9 mouse cellular contexts compared by ENCODE assay signal in genomic region chr19:10059911-10060567, GRCm38 (mm10). TPM values are rescaled to one million over a fixed set of nuclear protein-coding genes. Genes with fewer than 3 reads are reported as not detected.
DNase-seq lines count a peak whose midpoint lies in the region; ATAC-seq and TF ChIP-seq lines count a peak whose summit lies in the region.
"Had no signal": no experiment of that assay in that cellular context is flagged by ENCODE, and none has a peak within 500 bp of the region (broad histone marks: within the 10 kb centered on the region; RNA-seq: fewer than 3 reads in every experiment).

No protein-coding gene starts in this region.

- no peak overlapping the region for H3K9ac ChIP-seq in forebrain, postnatal 0 days
- H3K9ac ChIP-seq in intestine, embryonic 16.5 days (ENCODE audit: low read depth, low read length), result 0 out of 2 replicates have a peak overlapping the region, but pooled peaks have one; percentile 36
- H3K9ac ChIP-seq in liver, embryonic 14.5 days (replicated peaks), result peak overlapping the region; percentile 38; the same call in 1 of the 2 replicates

- TF ChIP-seq CTCF in cerebellum, adult 2 months (IDR thresholded peaks at IDR 0.05; ENCODE audit: borderline replicate concordance, insufficient read depth, low read depth, low read length), result peak; percentile 87
- peak; percentile 93 for TF ChIP-seq CTCF in forebrain, postnatal 0 days (IDR thresholded peaks at IDR 0.05; ENCODE audit: low read depth)
- peak; percentile 95 for TF ChIP-seq CTCF in liver, embryonic 14.5 days (IDR thresholded peaks at IDR 0.05; ENCODE audit: low read depth)

- no peaks in the 10 kb centered on the region for H3K9me3 ChIP-seq in forebrain, postnatal 0 days (ENCODE audit: low read length)
- no peaks in the 10 kb centered on the region for H3K9me3 ChIP-seq in intestine, embryonic 16.5 days (ENCODE audit: control insufficient read depth, low read length)
- no peaks in the 10 kb centered on the region for H3K9me3 ChIP-seq in liver, embryonic 14.5 days (ENCODE audit: control insufficient read depth, low read length)

- whole genome bisulfite sequencing in cerebellum, adult 2 months, result 65% methylated on average over 10 of the region's 10 CpGs
- WGBS in forebrain, postnatal 0 days, result 54% methylated on average over 10 of the region's 10 CpGs
- WGBS in intestine, embryonic 16.5 days, result 28% methylated on average over 10 of the region's 10 CpGs
- WGBS in liver, embryonic 14.5 days (ENCODE audit: insufficient replicate concordance), result 8% methylated on average over 10 of the region's 10 CpGs

- DNase-seq in thymus, postnatal 14 days, result peak; percentile 40
- DNase-seq in thymus, adult 18-20 months, result no peak
- peak; percentile 35 to 45 for DNase-seq in cerebellum, adult 2 months
- peak; percentile 75 for DNase-seq in forebrain, postnatal 0 days
- DNase-seq in liver, embryonic 14.5 days (ENCODE audit: low read depth in 3 of 3, low spot score in 3 of 3), result peak; percentile 58 to 63 (median 59)
- DNase-seq in naive thymus-derived CD4-positive, alpha-beta T cell, adult 2 months (ENCODE audit: low read depth), result peak; percentile 9
- DNase-seq in gastrocnemius, adult 8-10 months (ENCODE audit: low spot score in 2 of 2), result no peak

- no peak overlapping the region for H3K4me3 ChIP-seq in cerebellum, adult 2 months (replicated peaks; ENCODE audit: insufficient read depth, low read depth, low read length)
- H3K4me3 ChIP-seq in forebrain, postnatal 0 days (ENCODE audit: low read depth, low read length), result no peak overlapping the region
- peak overlapping the region; percentile 23 for H3K4me3 ChIP-seq in intestine, embryonic 16.5 days (ENCODE audit: low read length)
- peak overlapping the region; percentile 16 to 26; a peak in 3 of 4 replicates for H3K4me3 ChIP-seq in liver, embryonic 14.5 days (ENCODE audit: insufficient read depth in 1 of 2, low read depth in 2 of 2, low read length in 2 of 2)

- no peaks in the 10 kb centered on the region for H3K27me3 ChIP-seq in cerebellum, adult 2 months (ENCODE audit: control insufficient read depth, insufficient read depth, low read length)
- H3K27me3 ChIP-seq in forebrain, postnatal 0 days (ENCODE audit: insufficient read depth, low read length), result no peaks in the 10 kb centered on the region
- H3K27me3 ChIP-seq in intestine, embryonic 16.5 days (replicated peaks; ENCODE audit: control insufficient read depth, insufficient read depth, low read length), result no peaks in the 10 kb centered on the region
- H3K27me3 ChIP-seq in liver, embryonic 14.5 days (ENCODE audit: control insufficient read depth, insufficient read depth, low read length), result no peaks in the 10 kb centered on the region

- TF ChIP-seq POLR2A in cerebellum, adult 2 months (IDR thresholded peaks at IDR 0.05; ENCODE audit: borderline replicate concordance, insufficient read depth, low read length), result no peak

- 0 out of 2 replicates have a peak, but pooled peaks have one; percentile 12 for TF ChIP-seq EP300 in liver, embryonic 14.5 days (IDR thresholded peaks at IDR 0.05; ENCODE audit: low read depth)

- no peaks in the 10 kb centered on the region for H3K4me1 ChIP-seq in cerebellum, adult 2 months (ENCODE audit: control insufficient read depth, insufficient read depth, low read length)
- no peaks in the 10 kb centered on the region for H3K4me1 ChIP-seq in forebrain, postnatal 0 days (ENCODE audit: insufficient read depth)
- H3K4me1 ChIP-seq in intestine, embryonic 16.5 days (ENCODE audit: control insufficient read depth, insufficient read depth, low read length), result peaks cover 43% of the 10 kb centered on the region
- peaks cover 11 to 20% of the 10 kb centered on the region in 2 experiments for H3K4me1 ChIP-seq in liver, embryonic 14.5 days (replicated peaks; ENCODE audit: control insufficient read depth in 2 of 2, insufficient read depth in 2 of 2, low read length in 1 of 2)

- ATAC-seq in forebrain, postnatal 0 days, result peak; percentile 85
- peak; percentile 85 for ATAC-seq in intestine, embryonic 16.5 days
- ATAC-seq in liver, embryonic 14.5 days (ENCODE audit: insufficient read depth), result peak; percentile 69

- no peak overlapping the region for H3K4me2 ChIP-seq in forebrain, postnatal 0 days (ENCODE audit: low read depth)
- H3K4me2 ChIP-seq in intestine, embryonic 16.5 days (ENCODE audit: low read depth, low read length), result peak overlapping the region; percentile 36
- peak overlapping the region; percentile 70 for H3K4me2 ChIP-seq in liver, embryonic 14.5 days (ENCODE audit: low read depth)

- H3K27ac ChIP-seq in cerebellum, adult 2 months (ENCODE audit: insufficient read depth, low read length), result no peak overlapping the region
- H3K27ac ChIP-seq in forebrain, postnatal 0 days (ENCODE audit: low read depth, low read length), result peak overlapping the region; percentile 35; the same call in 1 of the 2 replicates
- H3K27ac ChIP-seq in intestine, embryonic 16.5 days (ENCODE audit: low read length), result peak overlapping the region; percentile 90
- peak overlapping the region; percentile 67 for H3K27ac ChIP-seq in liver, embryonic 14.5 days

- H3K36me3 ChIP-seq in forebrain, postnatal 0 days (ENCODE audit: insufficient read depth), result peaks cover 77% of the 10 kb centered on the region
- H3K36me3 ChIP-seq in intestine, embryonic 16.5 days (ENCODE audit: control insufficient read depth, insufficient read depth, low read length), result peaks cover 15% of the 10 kb centered on the region
- no peaks in the 10 kb centered on the region; the same call in none of the 2 replicates for H3K36me3 ChIP-seq in liver, embryonic 14.5 days (replicated peaks; ENCODE audit: control insufficient read depth, insufficient read depth, low read depth)

RNA-seq across cellular contexts. Expression of gene Fads3, which starts 18.7 kb away (rescaled TPM):
- polyA plus RNA-seq in cerebellum, adult 2 months (2012; rRNA removed), result 30.9 and 35.5 TPM in 2 replicates
- total RNA-seq in forebrain, postnatal 0 days (2014; rRNA removed), result 45.5 and 45.6 TPM in 2 replicates
- 25.0 and 29.4 TPM in 2 replicates for polyA plus RNA-seq in forebrain, postnatal 0 days (2015; fragmentation: Nextera tagmentation; extraction: Ambion mirVana)
- polyA plus RNA-seq in intestine, embryonic 16.5 days (2015; fragmentation: Nextera tagmentation; extraction: Ambion mirVana), result 12.4 and 13.0 TPM in 2 replicates
- 8.2 and 8.3 TPM in 2 replicates for polyA plus RNA-seq in liver, embryonic 14.5 days (2012; rRNA removed)
- polyA plus RNA-seq in liver, embryonic 14.5 days (2014; fragmentation: Nextera tagmentation; extraction: Ambion mirVana), result 4.4 and 5.1 TPM in 2 replicates
- total RNA-seq in gastrocnemius, adult 8-10 months (2022), result 1 to 10 TPM; 1.5 to 4.9 (median 3.5) TPM

RNA-seq across cellular contexts. Expression of gene Fads2, which starts 41.5 kb away (rescaled TPM):
- 104 and 115 TPM in 2 replicates for polyA plus RNA-seq in cerebellum, adult 2 months (2012; rRNA removed)
- 218 and 248 TPM in 2 replicates for total RNA-seq in forebrain, postnatal 0 days (2014; rRNA removed)
- polyA plus RNA-seq in forebrain, postnatal 0 days (2015; fragmentation: Nextera tagmentation; extraction: Ambion mirVana), result 183 and 249 TPM in 2 replicates
- 206 and 216 TPM in 2 replicates for polyA plus RNA-seq in intestine, embryonic 16.5 days (2015; fragmentation: Nextera tagmentation; extraction: Ambion mirVana)
- polyA plus RNA-seq in liver, embryonic 14.5 days (2012; rRNA removed), result 41.9 and 49.2 TPM in 2 replicates
- polyA plus RNA-seq in liver, embryonic 14.5 days (2014; fragmentation: Nextera tagmentation; extraction: Ambion mirVana), result 22.7 and 25.8 TPM in 2 replicates
- 1 to 10 TPM; 1.2 to 2.0 (median 1.5) TPM for total RNA-seq in gastrocnemius, adult 8-10 months (2022)

RNA-seq across cellular contexts. Expression of gene Rab3il1, which starts 58.6 kb away (rescaled TPM):
- polyA plus RNA-seq in cerebellum, adult 2 months (2012; rRNA removed), result 9.5 and 9.7 TPM in 2 replicates
- 14.4 and 19.9 TPM in 2 replicates for total RNA-seq in forebrain, postnatal 0 days (2014; rRNA removed)
- 20.0 and 20.6 TPM in 2 replicates for polyA plus RNA-seq in forebrain, postnatal 0 days (2015; fragmentation: Nextera tagmentation; extraction: Ambion mirVana)
- polyA plus RNA-seq in intestine, embryonic 16.5 days (2015; fragmentation: Nextera tagmentation; extraction: Ambion mirVana), result 45.7 and 48.8 TPM in 2 replicates
- polyA plus RNA-seq in liver, embryonic 14.5 days (2012; rRNA removed), result 116 and 122 TPM in 2 replicates
- polyA plus RNA-seq in liver, embryonic 14.5 days (2014; fragmentation: Nextera tagmentation; extraction: Ambion mirVana), result 240 and 255 TPM in 2 replicates
- total RNA-seq in gastrocnemius, adult 8-10 months (2022), result 1 to 10 TPM; 2.5 to 3.9 (median 3.3) TPM

RNA-seq across cellular contexts. Expression of gene Best1, which starts 58.6 kb away (rescaled TPM):
- 0.77 and 1.1 TPM in 2 replicates for polyA plus RNA-seq in cerebellum, adult 2 months (2012; rRNA removed)
- 0.92 and 1.6 TPM in 2 replicates for total RNA-seq in forebrain, postnatal 0 days (2014; rRNA removed)
- 1.6 and 3.6 TPM in 2 replicates for polyA plus RNA-seq in forebrain, postnatal 0 days (2015; fragmentation: Nextera tagmentation; extraction: Ambion mirVana)
- polyA plus RNA-seq in intestine, embryonic 16.5 days (2015; fragmentation: Nextera tagmentation; extraction: Ambion mirVana), result 0.42 and 0.72 TPM in 2 replicates
- 0.08 TPM in 1 of 2 replicates, not detected in the other for polyA plus RNA-seq in liver, embryonic 14.5 days (2012; rRNA removed)
- 0.09 and 0.10 TPM in 2 replicates for polyA plus RNA-seq in liver, embryonic 14.5 days (2014; fragmentation: Nextera tagmentation; extraction: Ambion mirVana)
- total RNA-seq in gastrocnemius, adult 8-10 months (2022), result under 1 TPM in 3 of 4 experiments, not detected in 1; 0.39 to 0.46 (median 0.45) TPM
- total RNA-seq: hematopoietic stem cell, adult 5-6 weeks had no signal

Comparison
In these comparisons a context has a peak if more than half of its experiments do, and no peak if none do; other contexts are left out.
1. DNase-seq: peak in thymus, postnatal 14 days (single experiment), cerebellum, adult 2 months (2 of 2), forebrain, postnatal 0 days (single experiment), liver, embryonic 14.5 days (3 of 3) and naive thymus-derived CD4-positive, alpha-beta T cell, adult 2 months (single experiment); none in thymus, adult 18-20 months (0 of 2) and gastrocnemius, adult 8-10 months (0 of 2).
2. H3K4me3 ChIP-seq: peak in intestine, embryonic 16.5 days (single experiment) and liver, embryonic 14.5 days (2 of 2); none in cerebellum, adult 2 months (single experiment) and forebrain, postnatal 0 days (single experiment).
3. Peak in every context shown above with its lines, with median percentiles within 50 percentile points of each other: CTCF ChIP-seq and ATAC-seq.